Mouse (Mus musculus) liver, postnatal 0 days (tissue): ENCODE results near the gene Map2k5. TPM values are rescaled to one million over a fixed set of nuclear protein-coding genes. Genes with fewer than 3 reads are reported as not detected.

ENCODE experiments used
- ATAC-seq: fragments of 200-750 bp; cut with Nextera tagmentation; 2 replicates; pipeline ENCODE4 v1.8.0; 2017; ENCODE audit warnings: mild to moderate bottlenecking, moderate library complexity
- DNase-seq: peaks from one replicate; pipeline ENCODE4 v3.0.0-alpha.2; 2016
- H3K27ac ChIP-seq: fragments of 300-500 bp; sonication (generic); 2 replicates; pipeline ENCODE4 v1.5.1; 2014; ENCODE audit warnings: antibody characterized with exemption, moderate library complexity, mild to moderate bottlenecking, low read depth
- H3K27me3 ChIP-seq: fragments of 300-500 bp; sonication (generic); 2 replicates; pipeline ENCODE4 v1.6.1; 2014; ENCODE audit warnings: low read length, control low read depth, mixed read lengths; ENCODE audit not compliant: insufficient read depth
- H3K36me3 ChIP-seq: fragments of 300-500 bp; sonication (generic); replicated peaks from 2 replicates; pipeline ENCODE4 v1.6.1; 2014; ENCODE audit warnings: mild to moderate bottlenecking, control low read depth, low read length, moderate library complexity, mixed read lengths; ENCODE audit not compliant: insufficient read depth
- H3K4me1 ChIP-seq: fragments of 300-500 bp; sonication (generic); 2 replicates; pipeline ENCODE4 v1.6.1; 2014; ENCODE audit warnings: antibody characterized with exemption, mild to moderate bottlenecking, control low read depth; ENCODE audit not compliant: insufficient read depth
- H3K4me2 ChIP-seq: fragments of 300-500 bp; sonication (generic); 2 replicates; pipeline ENCODE4 v1.6.1; 2014; ENCODE audit warnings: low read depth, mild to moderate bottlenecking, low read length, moderate library complexity, mixed read lengths
- H3K4me3 ChIP-seq: fragments of 300-500 bp; sonication (generic); 2 replicates; pipeline ENCODE4 v1.5.1; 2014; ENCODE audit warnings: low read depth, low read length
- H3K9ac ChIP-seq: fragments of 300-500 bp; sonication (generic); replicated peaks from 2 replicates; pipeline ENCODE4 v1.6.1; 2014; ENCODE audit warnings: mild to moderate bottlenecking, moderate library complexity
- H3K9me3 ChIP-seq: fragments of 300-500 bp; sonication (generic); 2 replicates; pipeline ENCODE4 v1.6.1; 2016; ENCODE audit warnings: mild to moderate bottlenecking, control low read depth, low read length, mixed read lengths
- CTCF ChIP-seq: sonication (generic); IDR thresholded peaks from 2 replicates; pipeline ENCODE4 v1.5.1; 2016; ENCODE audit warnings: antibody characterized with exemption, low read depth
- EP300 ChIP-seq: IDR thresholded peaks from 2 replicates; pipeline ENCODE4 v1.6.1; 2016; ENCODE audit warnings: antibody characterized with exemption, low read depth, mild to moderate bottlenecking
- WGBS: fragments of 180-500 bp; shearing (Covaris S2); extraction: QIAGEN DNeasy Blood & Tissue Kit; methylation state at CpG from one replicate; pipeline ENCODE4 v1.1.7; 2014; ENCODE audit not compliant: insufficient replicate concordance; 5-methylcytosine and 5-hydroxymethylcytosine counted together
- polyA plus RNA-seq: library from polyadenylated mRNA; unstranded; fragments of >200 nt; fragmentation: Nextera tagmentation; extraction: Ambion mirVana; gene quantifications from 2 replicates; pipeline ENCODE4 v1.2.1, GENCODE M21; 2015

The Map2k5 gene
- polyA plus RNA-seq, 1 experiment from 2014 or later, result 9.1 TPM

DNA sequence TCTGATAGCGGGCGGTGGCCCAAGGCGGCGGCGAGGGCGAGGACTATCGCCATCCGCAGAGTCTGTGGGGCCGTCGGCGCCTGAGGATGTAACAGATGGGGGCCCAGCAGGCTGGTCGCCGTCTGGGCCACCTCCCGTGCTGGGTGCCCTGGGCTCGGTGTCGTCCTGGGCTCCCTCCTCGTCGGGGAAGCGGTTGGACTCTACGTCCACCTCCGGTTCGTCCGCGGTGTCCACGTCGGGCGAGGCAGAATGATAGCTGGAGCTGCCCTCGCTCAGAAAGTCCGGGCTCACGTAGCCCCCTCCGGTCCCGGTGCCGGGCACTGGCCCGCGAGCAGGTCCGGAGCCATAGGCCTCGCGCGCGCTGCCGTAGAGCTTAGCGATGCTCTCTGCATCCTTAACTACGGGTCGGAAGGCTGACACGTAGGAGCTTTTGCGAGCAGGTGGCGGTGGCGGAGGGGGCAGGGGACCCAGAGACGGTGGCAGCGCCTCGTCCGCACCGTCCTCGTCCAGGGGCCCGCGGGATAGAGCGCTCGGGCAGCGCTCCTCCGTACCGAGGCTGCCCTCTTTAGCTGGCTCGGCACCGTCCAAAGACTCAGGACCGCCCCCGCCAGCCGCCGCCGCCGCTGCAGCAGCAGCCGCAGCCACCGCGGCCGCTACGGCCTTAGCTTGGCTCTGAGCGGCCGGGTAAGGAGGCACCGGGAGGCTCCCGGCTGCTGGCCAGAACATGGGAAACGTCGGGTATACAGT, 233.0 kb downstream of the Map2k5 start:
- peaks cover 3% of the 10 kb centered on the region; the same call in 1 of the 2 replicates for H3K4me1 ChIP-seq
- H3K9me3 ChIP-seq, result no peaks in the 10 kb centered on the region
- peaks cover 100% of the 10 kb centered on the region for H3K27me3 ChIP-seq
- no peak overlapping the region for H3K27ac ChIP-seq
- no peaks in the 10 kb centered on the region for H3K36me3 ChIP-seq
- TF ChIP-seq EP300 (no peak), CTCF (no peak)
- 2% methylated on average over 67 of the region's 80 CpGs for WGBS
- DNase-seq, result no peak
- 0 out of 2 replicates have a peak overlapping the region, but pooled peaks have one; percentile 9 for H3K4me2 ChIP-seq
- peak overlapping the region; percentile 17; the same call in 1 of the 2 replicates for H3K4me3 ChIP-seq
- ATAC-seq, result no peak
- H3K9ac ChIP-seq, result no peak overlapping the region

DNA sequence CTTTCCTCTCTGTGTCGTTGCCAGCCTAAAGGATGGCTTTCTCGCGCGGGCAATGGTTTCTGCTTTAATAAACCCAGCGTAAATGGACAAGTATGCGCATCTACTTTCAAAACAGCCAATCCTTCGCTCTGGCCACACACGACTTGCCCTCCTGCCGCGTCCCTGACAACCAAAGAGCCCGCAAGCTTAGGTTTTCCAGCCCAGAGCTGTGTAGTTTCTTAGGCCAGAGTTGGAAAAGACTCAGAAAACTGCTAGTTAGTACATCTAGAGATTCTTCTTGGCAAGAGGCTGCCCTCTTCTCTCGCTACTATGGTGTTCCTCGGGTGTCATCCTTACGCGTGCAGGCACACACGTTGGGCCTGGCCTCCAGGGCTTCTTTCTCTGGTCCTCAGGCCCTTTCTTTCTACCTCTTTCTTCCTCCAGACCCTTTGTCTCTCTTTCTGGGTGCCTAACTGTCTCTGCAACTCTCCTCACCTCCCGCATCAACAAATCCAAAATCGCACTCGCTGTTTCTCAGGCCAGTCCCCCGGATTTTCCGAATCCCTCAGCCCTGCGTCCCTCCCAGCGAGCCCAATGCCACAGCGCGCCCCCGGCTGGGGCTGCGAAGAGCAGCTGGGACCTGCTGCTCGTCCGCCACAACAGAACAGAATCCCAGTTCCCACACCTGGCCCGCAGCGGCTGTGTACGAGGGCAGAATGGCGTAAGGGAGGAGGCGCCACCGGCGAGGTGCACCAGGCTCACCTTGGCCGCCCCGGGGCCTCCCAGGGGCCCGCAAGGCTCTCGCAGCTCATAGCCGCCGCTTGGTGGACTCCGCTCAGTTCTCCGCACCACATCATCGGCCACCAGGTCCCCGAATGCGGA, 233.8 kb downstream of the Map2k5 start:
- no peak overlapping the region for H3K4me2 ChIP-seq

DNA sequence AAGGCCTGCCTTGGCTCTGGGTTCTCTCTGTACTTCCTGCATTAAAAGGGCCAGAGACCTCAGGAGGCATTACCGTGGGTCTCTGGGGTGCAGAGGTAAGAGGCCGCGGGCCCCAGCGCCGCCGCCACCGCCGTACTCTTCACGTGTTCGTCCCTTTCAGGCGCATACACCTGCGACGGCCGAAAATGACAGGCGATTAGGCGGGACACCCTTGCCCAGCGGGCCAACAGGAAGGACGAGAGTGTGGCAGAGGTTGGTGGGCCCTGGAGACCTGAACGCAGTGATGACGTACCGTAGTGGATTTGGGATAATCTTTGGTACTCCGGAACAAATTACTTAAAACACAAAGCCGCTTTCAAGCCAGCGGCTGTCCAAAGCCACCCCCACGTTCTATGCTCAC, 234.5 kb downstream of the Map2k5 start:
- peaks cover 100% of the 10 kb centered on the region for H3K27me3 ChIP-seq
- H3K4me3 ChIP-seq, result no peak overlapping the region
- TF ChIP-seq CTCF (no peak), EP300 (no peak)
- no peaks in the 10 kb centered on the region for H3K36me3 ChIP-seq
- H3K9ac ChIP-seq, result no peak overlapping the region
- ATAC-seq (no peak), DNase-seq (no peak)
- peaks cover 9% of the 10 kb centered on the region for H3K4me1 ChIP-seq
- no peak overlapping the region for H3K4me2 ChIP-seq
- whole genome bisulfite sequencing, result 2% methylated on average over 25 of the region's 25 CpGs
- H3K9me3 ChIP-seq, result no peaks in the 10 kb centered on the region
- no peak overlapping the region for H3K27ac ChIP-seq

More for the DNA sequence above, 233.8 kb downstream of the Map2k5 start:
- no peaks in the 10 kb centered on the region for H3K36me3 ChIP-seq
- H3K9me3 ChIP-seq, result no peaks in the 10 kb centered on the region
- no peak overlapping the region for H3K9ac ChIP-seq
- no peak overlapping the region for H3K27ac ChIP-seq
- 3% methylated on average over 47 of the region's 47 CpGs for WGBS
- peaks cover 4% of the 10 kb centered on the region for H3K4me1 ChIP-seq
- H3K4me3 ChIP-seq, result peak overlapping the region; percentile 17; the same call in 1 of the 2 replicates
- ATAC-seq (no peak), DNase-seq (no peak)
- peaks cover 100% of the 10 kb centered on the region for H3K27me3 ChIP-seq
- TF ChIP-seq CTCF, result no peak
- TF ChIP-seq EP300, result no peak

DNA sequence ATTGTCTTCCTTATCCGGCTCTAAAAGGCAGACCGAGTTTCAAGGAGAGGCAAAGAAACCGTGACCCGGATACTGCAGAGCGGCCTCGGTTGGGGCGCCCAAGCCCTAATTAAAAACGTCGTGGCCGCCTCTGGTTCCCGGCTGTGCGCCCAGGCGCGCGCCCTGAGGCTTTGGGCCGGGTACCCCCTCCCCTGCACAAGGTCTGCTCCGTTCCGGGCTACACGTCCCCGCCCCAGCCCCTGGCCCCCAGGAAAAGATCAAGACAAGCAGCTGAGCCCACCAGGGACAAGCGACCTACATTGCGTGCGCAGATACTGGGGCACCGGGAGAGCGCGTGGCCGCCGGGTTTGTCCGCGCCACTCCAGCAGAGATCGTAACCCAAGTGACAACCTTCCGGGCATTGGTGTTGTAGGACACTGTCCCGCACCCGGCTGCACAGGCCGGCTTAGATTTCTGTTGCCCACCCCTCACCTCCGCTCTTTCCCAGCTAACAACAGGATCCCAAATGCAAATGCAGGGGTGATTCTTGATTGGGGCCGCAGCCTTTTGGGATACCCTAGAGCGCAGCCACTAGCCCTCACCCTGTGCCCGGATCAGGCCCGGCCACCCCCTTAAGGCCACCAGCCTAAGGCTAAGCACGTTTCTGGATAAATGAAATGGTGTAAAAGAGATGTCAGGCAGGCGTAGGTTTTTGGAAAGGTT, 235.2 kb downstream of the Map2k5 start:
- Histone ChIP-seq H3K36me3 (no peaks in the 10 kb centered on the region), H3K27me3 (peaks cover 100% of the 10 kb centered on the region), H3K4me1 (peaks cover 9% of the 10 kb centered on the region), H3K9me3 (no peaks in the 10 kb centered on the region), H3K4me3 (no peak overlapping the region), H3K9ac (no peak overlapping the region), H3K4me2 (no peak overlapping the region), H3K27ac (no peak overlapping the region)
- no peak for ATAC-seq
- 3% methylated on average over 42 of the region's 42 CpGs for WGBS
- DNase-seq, result no peak
- TF ChIP-seq CTCF (no peak), EP300 (no peak)

DNA sequence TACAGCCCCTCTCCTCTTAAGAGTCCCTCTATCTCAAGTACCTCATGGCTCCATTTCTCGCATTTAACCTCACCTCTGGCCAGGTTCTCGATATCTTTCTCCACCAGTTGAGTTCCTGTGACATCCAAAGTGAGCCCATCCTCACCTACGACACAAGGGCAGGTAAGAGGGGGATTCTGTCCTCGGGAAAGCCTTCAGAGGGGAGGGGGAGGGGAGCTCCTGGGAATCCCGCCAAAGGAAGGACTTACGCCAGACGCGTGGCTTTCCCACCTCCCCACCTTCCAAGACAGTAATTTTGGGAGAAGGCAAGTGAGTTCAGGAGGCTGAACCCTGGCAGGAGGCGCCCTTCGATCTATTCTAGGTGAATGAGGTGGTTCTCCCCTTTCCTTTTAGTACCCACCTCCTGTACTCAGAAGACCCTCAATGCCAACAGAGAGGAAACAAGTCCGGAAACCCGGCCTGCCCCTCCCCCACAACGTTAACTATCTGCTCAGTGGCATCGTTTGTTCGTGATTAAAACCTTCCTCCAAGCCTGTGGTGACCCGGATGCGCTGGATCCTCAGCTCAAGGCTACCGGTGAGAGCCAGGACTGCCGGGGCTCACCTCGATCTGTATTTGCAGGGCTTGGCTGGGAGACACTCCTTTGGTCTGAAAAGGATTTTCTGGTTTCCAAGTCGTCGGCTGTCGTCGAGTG, 235.9 kb downstream of the Map2k5 start:
- no peak overlapping the region for H3K27ac ChIP-seq
- peaks cover 100% of the 10 kb centered on the region for H3K27me3 ChIP-seq
- no peak overlapping the region for H3K4me3 ChIP-seq
- H3K36me3 ChIP-seq, result no peaks in the 10 kb centered on the region
- no peak overlapping the region for H3K9ac ChIP-seq
- H3K4me1 ChIP-seq, result peaks cover 9% of the 10 kb centered on the region
- 2% methylated on average over 24 of the region's 24 CpGs for WGBS
- no peak for TF ChIP-seq CTCF
- TF ChIP-seq EP300, result no peak
- no peak for DNase-seq
- no peak overlapping the region for H3K4me2 ChIP-seq
- no peaks in the 10 kb centered on the region for H3K9me3 ChIP-seq
- no peak for ATAC-seq
